Mouse (Mus musculus) embryonic facial prominence, embryonic 11.5 days (tissue): ENCODE results near the gene Arl1. TPM values are rescaled to one million over a fixed set of nuclear protein-coding genes. Genes with fewer than 3 reads are reported as not detected.

Experiments used
- polyA plus RNA-seq: library from polyadenylated mRNA; unstranded; fragments of >200 nt; fragmentation: Nextera tagmentation; extraction: Ambion mirVana; gene quantifications from 2 replicates; pipeline ENCODE4 v1.2.1, GENCODE M21; 2014

The Arl1 gene
- polyA plus RNA-seq, 1 experiment from 2014 or later: 196 TPM

Other genes with a start within 250 kb of the Arl1 start
- gene Chpt1, start 226.8 kb upstream of the Arl1 start, polyA plus RNA-seq: 20.8 and 27.9 TPM in 2 replicates
- 2.7 and 5.3 TPM in 2 replicates for gene Mybpc1, start 125.7 kb upstream of the Arl1 start, polyA plus RNA-seq
- gene Spic, start 45.8 kb upstream of the Arl1 start, polyA plus RNA-seq: not detected in 2 replicates
- gene Utp20, start 95.9 kb downstream of the Arl1 start, polyA plus RNA-seq: 23.7 and 26.0 TPM in 2 replicates
- gene Slc5a8, start 155.1 kb downstream of the Arl1 start, polyA plus RNA-seq: 0.10 and 0.13 TPM in 2 replicates